Mouse (Mus musculus): ENCODE measurements around the gene Dnajb11. TPM values are rescaled to one million over a fixed set of nuclear protein-coding genes. Genes with fewer than 3 reads are reported as not detected.

Dnajb11 gene
- polyA plus RNA-seq, 1 experiment from 2014 or later: 90.2 TPM

DNA sequence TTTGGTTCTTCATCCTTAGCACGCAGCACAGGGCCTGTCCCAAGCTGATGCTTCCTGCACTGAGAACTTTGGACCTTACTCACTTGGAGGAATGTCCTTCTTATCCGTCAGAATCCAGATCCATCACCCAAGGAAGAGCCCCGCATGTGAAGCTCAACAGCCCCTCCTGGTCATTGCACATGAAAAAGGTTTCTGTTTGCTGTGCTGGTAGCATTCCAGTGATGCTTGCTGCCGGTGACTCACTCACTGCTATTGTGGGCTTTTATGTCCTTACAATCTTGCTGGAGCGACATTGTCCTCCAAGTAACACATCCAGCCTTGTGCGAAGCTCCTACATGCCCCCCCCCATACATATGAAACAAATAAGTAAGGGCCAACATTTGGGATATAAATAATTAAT lies 55.2 kb downstream of the Dnajb11 start:
- WGBS: 78% methylated on average over 6 of the region's 6 CpGs
- ATAC-seq (ENCODE audit: low read depth): no peak
- H3K27ac ChIP-seq (ENCODE audit: low read depth, low read length): no peak overlapping the region

DNA sequence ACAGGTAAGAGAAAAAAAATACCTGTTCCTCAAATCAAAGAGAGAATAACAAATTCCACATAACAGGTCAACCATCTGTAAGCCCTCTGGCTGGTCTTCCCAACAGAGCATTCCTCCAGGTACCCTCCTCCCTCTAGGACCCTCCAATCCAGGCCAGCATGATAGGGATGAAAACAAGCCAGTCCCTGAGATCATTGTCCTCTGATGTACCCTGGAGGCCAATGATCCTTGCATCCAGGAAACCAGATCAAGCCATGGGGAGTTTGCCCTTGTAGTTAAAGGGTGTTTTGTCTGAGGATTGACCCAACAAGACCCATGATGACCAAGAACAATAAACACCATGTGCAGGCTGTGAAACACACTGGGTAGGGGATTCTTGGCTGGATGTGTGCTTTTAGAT lies 56.6 kb downstream of the Dnajb11 start:
- Histone ChIP-seq H3K9ac (replicated peaks; ENCODE audit: low read depth, low read length) (no peak overlapping the region), H3K4me1 (ENCODE audit: control insufficient read depth, insufficient read depth, low read length) (no peaks in the 10 kb centered on the region), H3K4me2 (ENCODE audit: low read depth, low read length) (no peak overlapping the region), H3K4me3 (ENCODE audit: low read depth, low read length) (no peak overlapping the region), H3K27me3 (ENCODE audit: control insufficient read depth, insufficient read depth, low read length) (no peaks in the 10 kb centered on the region), H3K27ac (ENCODE audit: low read depth, low read length) (no peak overlapping the region), H3K9me3 (ENCODE audit: control insufficient read depth, low read length) (no peaks in the 10 kb centered on the region), H3K36me3 (ENCODE audit: control insufficient read depth, insufficient read depth, low read length) (no peaks in the 10 kb centered on the region)
- no peak for ATAC-seq (ENCODE audit: low read depth)

More for the DNA sequence above, 55.2 kb downstream of the Dnajb11 start:
- Histone ChIP-seq H3K9ac (replicated peaks; ENCODE audit: low read depth, low read length) (no peak overlapping the region), H3K4me3 (ENCODE audit: low read depth, low read length) (no peak overlapping the region), H3K9me3 (ENCODE audit: control insufficient read depth, low read length) (no peaks in the 10 kb centered on the region), H3K27me3 (ENCODE audit: control insufficient read depth, insufficient read depth, low read length) (no peaks in the 10 kb centered on the region), H3K36me3 (ENCODE audit: control insufficient read depth, insufficient read depth, low read length) (no peaks in the 10 kb centered on the region), H3K4me1 (ENCODE audit: control insufficient read depth, insufficient read depth, low read length) (no peaks in the 10 kb centered on the region), H3K4me2 (ENCODE audit: low read depth, low read length) (no peak overlapping the region)

GRCm38 (mm10) chr16:22918034-22918433 lies 60.4 kb downstream of the Dnajb11 start, which contains the start of gene Fetub:
TSS of gene Fetub (plus strand) at chr16:22918334.
- Histone ChIP-seq H3K9ac (replicated peaks; ENCODE audit: low read depth, low read length) (no peak within 1 kb of the TSS), H3K27me3 (ENCODE audit: control insufficient read depth, insufficient read depth, low read length) (no peaks in the 10 kb centered on the region), H3K4me2 (ENCODE audit: low read depth, low read length) (no peak within 1 kb of the TSS), H3K36me3 (ENCODE audit: control insufficient read depth, insufficient read depth, low read length) (no peaks in the 10 kb centered on the region), H3K27ac (ENCODE audit: low read depth, low read length) (no peak within 1 kb of the TSS), H3K4me3 (ENCODE audit: low read depth, low read length) (no peak within 1 kb of the TSS), H3K9me3 (ENCODE audit: control insufficient read depth, low read length) (no peaks in the 10 kb centered on the region), H3K4me1 (ENCODE audit: control insufficient read depth, insufficient read depth, low read length) (no peaks in the 10 kb centered on the region)
- ATAC-seq (ENCODE audit: low read depth): no peak
- WGBS: 89% methylated on average over 5 of the region's 5 CpGs

GRCm38 (mm10) chr16:22918664-22919312 lies 61.1 kb downstream of the Dnajb11 start:
- Histone ChIP-seq H3K4me2 (ENCODE audit: low read depth, low read length) (no peak overlapping the region), H3K36me3 (ENCODE audit: control insufficient read depth, insufficient read depth, low read length) (no peaks in the 10 kb centered on the region), H3K9me3 (ENCODE audit: control insufficient read depth, low read length) (no peaks in the 10 kb centered on the region), H3K9ac (replicated peaks; ENCODE audit: low read depth, low read length) (no peak overlapping the region), H3K4me3 (ENCODE audit: low read depth, low read length) (no peak overlapping the region), H3K27ac (ENCODE audit: low read depth, low read length) (no peak overlapping the region), H3K27me3 (ENCODE audit: control insufficient read depth, insufficient read depth, low read length) (no peaks in the 10 kb centered on the region), H3K4me1 (ENCODE audit: control insufficient read depth, insufficient read depth, low read length) (no peaks in the 10 kb centered on the region)
- no peak for ATAC-seq (ENCODE audit: low read depth)
- 79% methylated on average over 15 of the region's 15 CpGs for WGBS

DNA sequence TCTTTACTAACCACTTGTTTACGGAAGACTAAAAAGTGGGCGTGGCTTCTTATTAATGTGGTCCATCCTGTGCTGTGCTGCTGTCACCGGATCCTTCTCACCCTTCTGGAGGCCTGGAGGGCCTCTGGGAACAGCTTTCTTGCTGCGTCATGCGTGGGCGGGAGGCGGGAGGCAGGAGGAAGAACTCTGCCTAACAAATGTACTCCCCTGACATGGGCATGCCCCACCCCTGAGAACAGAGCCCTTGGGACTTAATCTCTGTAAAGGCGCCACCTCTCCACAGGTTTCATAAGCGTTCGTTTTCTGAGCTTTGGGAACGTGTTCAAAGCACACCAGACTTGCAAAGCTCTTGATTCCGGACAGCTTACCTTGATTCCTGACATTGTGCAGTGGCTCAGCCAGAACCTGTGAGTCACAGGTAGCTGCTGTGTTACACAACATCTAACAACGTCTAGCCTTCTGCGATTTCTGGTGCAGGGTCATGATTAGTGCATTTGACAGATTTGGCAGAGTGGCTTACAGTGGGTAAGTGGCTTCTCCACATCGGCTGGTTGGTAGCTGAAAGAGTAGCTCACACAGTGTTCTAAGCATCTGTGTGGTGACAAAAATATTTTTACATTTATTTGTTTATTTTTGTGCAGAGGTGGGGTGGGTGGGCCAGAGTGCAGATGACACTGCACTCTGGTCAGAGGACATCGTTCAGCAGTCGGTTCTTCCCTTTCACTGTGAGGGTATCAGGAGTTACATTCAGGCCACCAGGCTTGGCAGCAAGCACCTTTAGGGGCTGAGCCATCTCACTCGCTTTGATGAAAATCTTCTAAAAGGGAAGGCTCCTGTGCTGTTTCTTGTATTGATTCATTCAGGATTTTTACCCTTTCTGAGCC lies 62.6 kb downstream of the Dnajb11 start:
- no peak overlapping the region for H3K27ac ChIP-seq (ENCODE audit: low read depth, low read length)
- ATAC-seq (ENCODE audit: low read depth): no peak
- H3K36me3 ChIP-seq (ENCODE audit: control insufficient read depth, insufficient read depth, low read length): no peaks in the 10 kb centered on the region
- H3K4me3 ChIP-seq (ENCODE audit: low read depth, low read length): no peak overlapping the region
- H3K9ac ChIP-seq (replicated peaks; ENCODE audit: low read depth, low read length): no peak overlapping the region
- H3K27me3 ChIP-seq (ENCODE audit: control insufficient read depth, insufficient read depth, low read length): no peaks in the 10 kb centered on the region
- H3K4me2 ChIP-seq (ENCODE audit: low read depth, low read length): no peak overlapping the region
- 73% methylated on average over 18 of the region's 18 CpGs for WGBS
- H3K4me1 ChIP-seq (ENCODE audit: control insufficient read depth, insufficient read depth, low read length): no peaks in the 10 kb centered on the region
- H3K9me3 ChIP-seq (ENCODE audit: control insufficient read depth, low read length): no peaks in the 10 kb centered on the region

- no peak overlapping the region for H3K4me3 ChIP-seq (ENCODE audit: low read depth, low read length)
- no peak for ATAC-seq (ENCODE audit: low read depth)
- no peaks in the 10 kb centered on the region for H3K9me3 ChIP-seq (ENCODE audit: control insufficient read depth, low read length)
- no peak overlapping the region for H3K27ac ChIP-seq (ENCODE audit: low read depth, low read length)
- no peaks in the 10 kb centered on the region for H3K4me1 ChIP-seq (ENCODE audit: control insufficient read depth, insufficient read depth, low read length)
- H3K9ac ChIP-seq (replicated peaks; ENCODE audit: low read depth, low read length): no peak overlapping the region
- H3K36me3 ChIP-seq (ENCODE audit: control insufficient read depth, insufficient read depth, low read length): no peaks in the 10 kb centered on the region
- H3K27me3 ChIP-seq (ENCODE audit: control insufficient read depth, insufficient read depth, low read length): no peaks in the 10 kb centered on the region
- H3K4me2 ChIP-seq (ENCODE audit: low read depth, low read length): no peak overlapping the region
- WGBS: 95% methylated on average over 5 of the region's 5 CpGs
Measured at GRCm38 (mm10) chr16:22921761-22922160, 64.1 kb downstream of the Dnajb11 start.

DNA sequence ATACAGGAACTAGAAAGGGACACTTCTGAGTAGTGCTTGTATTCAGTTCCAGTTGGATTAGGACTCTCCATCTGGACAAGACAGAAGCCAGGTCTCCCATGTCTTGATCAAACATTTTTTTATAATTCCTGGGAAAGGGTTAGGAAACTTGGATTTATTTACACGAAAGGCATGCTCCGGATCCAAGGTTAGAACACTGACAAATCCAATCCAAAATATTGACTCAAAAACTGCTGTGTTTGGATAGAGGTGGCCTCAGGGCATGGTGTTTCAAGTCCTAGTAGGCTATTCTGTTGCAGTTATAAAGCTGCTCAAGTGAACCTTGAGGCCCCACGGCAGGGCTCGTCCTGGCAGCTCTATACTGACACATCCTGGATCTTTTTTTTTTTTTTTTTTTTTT lies 64.8 kb downstream of the Dnajb11 start:
- Histone ChIP-seq H3K4me2 (ENCODE audit: low read depth, low read length) (no peak overlapping the region), H3K27ac (ENCODE audit: low read depth, low read length) (no peak overlapping the region), H3K9me3 (ENCODE audit: control insufficient read depth, low read length) (no peaks in the 10 kb centered on the region), H3K27me3 (ENCODE audit: control insufficient read depth, insufficient read depth, low read length) (no peaks in the 10 kb centered on the region), H3K4me1 (ENCODE audit: control insufficient read depth, insufficient read depth, low read length) (no peaks in the 10 kb centered on the region), H3K9ac (replicated peaks; ENCODE audit: low read depth, low read length) (no peak overlapping the region), H3K36me3 (ENCODE audit: control insufficient read depth, insufficient read depth, low read length) (no peaks in the 10 kb centered on the region), H3K4me3 (ENCODE audit: low read depth, low read length) (no peak overlapping the region)
- ATAC-seq (ENCODE audit: low read depth): no peak
- WGBS: 84% methylated on average over 4 of the region's 4 CpGs

Other genes with a start within 250 kb of the Dnajb11 start
- gene Dgkg, start 200.6 kb upstream of the Dnajb11 start, polyA plus RNA-seq (2014; fragmentation: Nextera tagmentation; extraction: Ambion mirVana): 1.8 and 3.0 TPM in 2 replicates
- not detected in 2 replicates for gene Crygs, start 46.3 kb upstream of the Dnajb11 start, polyA plus RNA-seq (2014; fragmentation: Nextera tagmentation; extraction: Ambion mirVana)
- gene Tbccd1, start 176 bp upstream of the Dnajb11 start, polyA plus RNA-seq (2014; fragmentation: Nextera tagmentation; extraction: Ambion mirVana): 20.7 and 25.7 TPM in 2 replicates
- gene Ahsg, start 33.4 kb downstream of the Dnajb11 start, polyA plus RNA-seq (2014; fragmentation: Nextera tagmentation; extraction: Ambion mirVana): 0.94 and 1.4 TPM in 2 replicates
- not detected in 2 replicates for gene Fetub, start 60.5 kb downstream of the Dnajb11 start, polyA plus RNA-seq (2014; fragmentation: Nextera tagmentation; extraction: Ambion mirVana)
- gene Hrg, start 93.2 kb downstream of the Dnajb11 start, polyA plus RNA-seq (2014; fragmentation: Nextera tagmentation; extraction: Ambion mirVana): 0.19 TPM in 1 of 2 replicates, not detected in the other
- gene Kng2, start 171.6 kb downstream of the Dnajb11 start, polyA plus RNA-seq (2014; fragmentation: Nextera tagmentation; extraction: Ambion mirVana): 0.48 and 0.78 TPM in 2 replicates
- 0.33 and 0.57 TPM in 2 replicates for gene Kng1, start 200.0 kb downstream of the Dnajb11 start, polyA plus RNA-seq (2014; fragmentation: Nextera tagmentation; extraction: Ambion mirVana)
- gene Eif4a2, start 249.6 kb downstream of the Dnajb11 start, polyA plus RNA-seq (2014; fragmentation: Nextera tagmentation; extraction: Ambion mirVana): 395 and 401 TPM in 2 replicates

Data from neural tube, embryonic 14.5 days (tissue).